Mouse (Mus musculus) gastrocnemius, postnatal 10 days (tissue): ENCODE measurements around the gene Olfr1099. TPM values are rescaled to one million over a fixed set of nuclear protein-coding genes. Genes with fewer than 3 reads are reported as not detected.

Experiments used
- DNase-seq: peaks from one replicate; pipeline ENCODE4 v3.0.0; 2021; ENCODE audit warnings: mixed read lengths
- long read RNA-seq, 2 experiments: library from polyadenylated mRNA; stranded (forward); transcript quantifications; one replicate each; pipeline ENCODE4 v2.0.0; 2021
- total RNA-seq, 2 experiments: library from RNA; stranded (reverse); gene quantifications; 2 replicates each; pipeline ENCODE4 v1.2.3; 2021

Gene Olfr1099
- total RNA-seq, result not detected
- long read RNA-seq, experiment 1, result 0 reads
- long read RNA-seq, experiment 2, result 0 reads

- no peak for DNase-seq
These were observed at the start of gene Olfr1099 for GRCm38 (mm10) chr2:86960593-86960992. Gene Olfr1099, minus strand, starts transcription at chr2:86960693.

DNA sequence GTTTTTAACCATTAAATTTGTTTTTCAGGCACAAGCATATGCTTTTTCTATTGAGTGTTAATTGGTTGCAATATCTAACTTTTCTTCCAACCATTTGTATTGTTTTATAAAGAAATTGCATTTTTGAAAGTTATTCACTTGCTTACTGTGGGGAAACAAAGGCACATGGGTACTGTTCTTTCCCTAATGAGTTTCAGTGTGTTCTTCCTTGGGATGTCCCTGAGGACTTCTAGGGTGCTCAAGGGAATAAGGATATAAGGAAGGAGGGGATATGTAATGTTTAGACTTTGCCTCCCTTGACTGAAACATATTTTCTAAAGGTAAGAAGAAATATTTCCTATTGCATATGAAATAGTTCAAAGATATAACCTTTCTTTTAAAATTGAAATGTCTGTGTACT is 37.6 kb upstream of the Olfr1099 start, which contains the start of gene Olfr1102:
Gene Olfr1102 (plus strand): TSS at position 301 of the 400 bp plus-strand sequence.
- no peak for DNase-seq

GRCm38 (mm10) chr2:86991121-86991520 is 30.6 kb upstream of the Olfr1099 start, which contains the start of gene Olfr1101:
Gene Olfr1101, minus strand, starts transcription at chr2:86991221.
- DNase-seq, result no peak

- DNase-seq, result no peak
These were observed 19.4 kb upstream of the Olfr1099 start, which contains the start of gene Olfr1100 for GRCm38 (mm10) chr2:86979854-86980253. Gene Olfr1100, minus strand, starts transcription at chr2:86979954.

GRCm38 (mm10) chr2:86926557-86926956 is 33.9 kb downstream of the Olfr1099 start:
- DNase-seq, result no peak

- no peak for DNase-seq
These were observed 36.0 kb downstream of the Olfr1099 start, which contains the start of gene Olfr1098 for GRCm38 (mm10) chr2:86924445-86924844. Gene Olfr1098, minus strand, starts transcription at chr2:86924545.

- DNase-seq, result no peak
These were observed 54.8 kb downstream of the Olfr1099 start for GRCm38 (mm10) chr2:86905647-86906046.

Other genes with a start within 250 kb of the Olfr1099 start
- gene Olfr1089, start 227.0 kb downstream of the Olfr1099 start, total RNA-seq, result not detected
- not detected for gene Olfr1090, start 201.7 kb downstream of the Olfr1099 start, total RNA-seq
- not detected for gene Olfr1093, start 178.2 kb downstream of the Olfr1099 start, total RNA-seq
- not detected for gene Olfr141, start 150.7 kb downstream of the Olfr1099 start, total RNA-seq
- not detected for gene Olfr1094, start 136.0 kb downstream of the Olfr1099 start, total RNA-seq
- gene Olfr1095, start 109.0 kb downstream of the Olfr1099 start, total RNA-seq, result not detected
- not detected for gene Gm13723, start 85.9 kb downstream of the Olfr1099 start, total RNA-seq
- not detected for gene Olfr1097, start 68.5 kb downstream of the Olfr1099 start, total RNA-seq
- not detected for gene Olfr1098, start 36.1 kb downstream of the Olfr1099 start, total RNA-seq
- not detected for gene Olfr1100, start 19.3 kb upstream of the Olfr1099 start, total RNA-seq
- not detected for gene Olfr1101, start 30.5 kb upstream of the Olfr1099 start, total RNA-seq
- not detected for gene Olfr1102, start 37.7 kb upstream of the Olfr1099 start, total RNA-seq
- gene Olfr1104, start 66.4 kb upstream of the Olfr1099 start, total RNA-seq, result not detected
- gene Olfr1105, start 75.8 kb upstream of the Olfr1099 start, total RNA-seq, result not detected
- not detected for gene Olfr1106, start 91.6 kb upstream of the Olfr1099 start, total RNA-seq
- not detected for gene Olfr1107, start 115.1 kb upstream of the Olfr1099 start, total RNA-seq
- gene Olfr1109, start 135.3 kb upstream of the Olfr1099 start, total RNA-seq, result not detected
- not detected for gene Olfr259, start 153.9 kb upstream of the Olfr1099 start, total RNA-seq
- not detected for gene Olfr1110, start 179.6 kb upstream of the Olfr1099 start, total RNA-seq
- gene Olfr1111, start 191.9 kb upstream of the Olfr1099 start, total RNA-seq, result not detected
- gene Olfr1112, start 227.1 kb upstream of the Olfr1099 start, total RNA-seq, result not detected
- gene Olfr1113, start 248.3 kb upstream of the Olfr1099 start, total RNA-seq, result not detected